Mouse (Mus musculus): ENCODE results near the gene Hoxa11. TPM values are rescaled to one million over a fixed set of nuclear protein-coding genes. Genes with fewer than 3 reads are reported as not detected.

Gene Hoxa11
- polyA plus RNA-seq, 1 experiment from 2014 or later, result not detected

- Histone ChIP-seq H3K4me3 (replicated peaks) (no peak overlapping the region), H3K36me3 (no peaks in the 10 kb centered on the region), H3K4me1 (peaks cover 20% of the 10 kb centered on the region), H3K27me3 (peaks cover 97% of the 10 kb centered on the region), H3K9ac (no peak overlapping the region), H3K9me3 (replicated peaks) (no peaks in the 10 kb centered on the region), H3K4me2 (replicated peaks) (no peak overlapping the region), H3K27ac (replicated peaks) (no peak overlapping the region)
- 6% methylated on average over 3 of the region's 3 CpGs for WGBS
- ATAC-seq (ENCODE audit: insufficient number of reproducible peaks, low FRiP score, low TSS enrichment, low read depth), result no peak
Measured at GRCm38 (mm10) chr6:52236806-52237205, 8.8 kb downstream of the Hoxa11 start.

DNA sequence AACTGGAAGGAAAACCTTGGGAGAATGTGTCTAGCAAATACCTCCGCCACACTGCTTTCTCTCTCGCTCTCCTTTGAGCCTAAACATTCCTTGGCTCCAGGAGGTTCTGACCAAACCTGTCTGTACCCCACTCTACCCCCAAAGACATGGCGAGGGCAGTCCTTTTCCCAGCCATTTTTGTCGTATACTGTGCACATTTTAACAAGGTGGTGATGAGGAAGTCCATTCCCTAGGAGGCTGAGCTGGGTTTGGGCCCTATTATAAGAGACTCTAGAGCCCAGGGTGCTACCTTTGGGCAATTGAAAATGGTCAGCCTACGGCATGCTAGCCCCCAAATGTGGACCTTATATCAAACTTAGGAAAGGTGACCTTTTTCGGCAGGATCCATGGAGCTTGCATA lies 9.7 kb downstream of the Hoxa11 start:
- Histone ChIP-seq H3K4me2 (replicated peaks) (no peak overlapping the region), H3K4me1 (peaks cover 20% of the 10 kb centered on the region), H3K27me3 (peaks cover 95% of the 10 kb centered on the region), H3K9ac (no peak overlapping the region), H3K27ac (replicated peaks) (no peak overlapping the region), H3K9me3 (replicated peaks) (no peaks in the 10 kb centered on the region), H3K36me3 (no peaks in the 10 kb centered on the region), H3K4me3 (replicated peaks) (no peak overlapping the region)
- no peak for ATAC-seq (ENCODE audit: insufficient number of reproducible peaks, low FRiP score, low TSS enrichment, low read depth)
- WGBS, result 18% methylated on average over 6 of the region's 6 CpGs

GRCm38 (mm10) chr6:52235267-52235666 lies 10.3 kb downstream of the Hoxa11 start:
- peaks cover 20% of the 10 kb centered on the region for H3K4me1 ChIP-seq
- 23% methylated on average over 9 of the region's 9 CpGs for WGBS
- no peak overlapping the region for H3K27ac ChIP-seq (replicated peaks)
- H3K9ac ChIP-seq, result no peak overlapping the region
- H3K36me3 ChIP-seq, result no peaks in the 10 kb centered on the region
- H3K9me3 ChIP-seq (replicated peaks), result no peaks in the 10 kb centered on the region
- no peak overlapping the region for H3K4me2 ChIP-seq (replicated peaks)
- ATAC-seq (ENCODE audit: insufficient number of reproducible peaks, low FRiP score, low TSS enrichment, low read depth), result no peak
- H3K27me3 ChIP-seq, result peaks cover 95% of the 10 kb centered on the region
- H3K4me3 ChIP-seq (replicated peaks), result no peak overlapping the region

DNA sequence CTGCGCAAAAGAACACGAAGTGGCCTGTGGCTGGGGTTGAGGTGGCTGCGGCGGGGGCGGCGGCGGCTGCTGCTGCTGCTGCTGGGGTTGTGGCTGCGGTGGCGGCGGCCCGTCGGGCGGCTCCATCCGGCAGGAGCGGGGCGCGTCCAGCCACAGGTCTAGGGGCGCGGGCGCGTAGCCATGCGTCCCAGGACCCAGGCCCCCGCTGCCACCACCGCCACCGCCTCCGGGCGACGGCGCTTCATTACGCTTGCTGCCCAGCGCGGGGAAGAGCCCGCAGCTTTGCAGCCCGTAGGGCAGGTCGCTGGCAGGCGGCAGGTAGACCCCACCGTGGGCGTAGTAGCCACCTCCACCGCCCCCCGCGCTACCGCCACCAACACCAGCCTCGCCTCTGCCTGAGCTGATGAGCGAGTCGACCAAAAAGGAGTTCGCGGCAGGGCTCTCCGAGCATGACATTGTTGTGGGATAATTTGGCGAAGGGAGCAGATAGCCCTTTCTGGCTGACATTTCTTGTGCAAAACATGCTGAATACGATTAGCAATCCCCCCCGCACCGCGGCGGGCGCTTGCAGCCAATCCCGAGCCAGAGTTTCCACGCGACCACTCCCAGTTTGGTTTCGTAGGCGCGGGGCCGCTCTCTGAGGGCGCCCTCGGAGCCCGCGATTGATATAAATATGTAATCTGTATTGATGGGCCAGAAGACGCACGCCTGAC lies 11.0 kb downstream of the Hoxa11 start:
- H3K9me3 ChIP-seq (replicated peaks), result no peaks in the 10 kb centered on the region
- no peak for ATAC-seq (ENCODE audit: insufficient number of reproducible peaks, low FRiP score, low TSS enrichment, low read depth)
- WGBS, result under 1% methylated on average over 65 of the region's 68 CpGs
- no peak overlapping the region for H3K4me2 ChIP-seq (replicated peaks)
- no peaks in the 10 kb centered on the region for H3K36me3 ChIP-seq
- peaks cover 16% of the 10 kb centered on the region for H3K4me1 ChIP-seq
- H3K27ac ChIP-seq (replicated peaks), result no peak overlapping the region
- H3K9ac ChIP-seq, result no peak overlapping the region
- H3K4me3 ChIP-seq (replicated peaks), result peak overlapping the region; percentile 13; the same call in 1 of the 2 replicates
- peaks cover 95% of the 10 kb centered on the region for H3K27me3 ChIP-seq

DNA sequence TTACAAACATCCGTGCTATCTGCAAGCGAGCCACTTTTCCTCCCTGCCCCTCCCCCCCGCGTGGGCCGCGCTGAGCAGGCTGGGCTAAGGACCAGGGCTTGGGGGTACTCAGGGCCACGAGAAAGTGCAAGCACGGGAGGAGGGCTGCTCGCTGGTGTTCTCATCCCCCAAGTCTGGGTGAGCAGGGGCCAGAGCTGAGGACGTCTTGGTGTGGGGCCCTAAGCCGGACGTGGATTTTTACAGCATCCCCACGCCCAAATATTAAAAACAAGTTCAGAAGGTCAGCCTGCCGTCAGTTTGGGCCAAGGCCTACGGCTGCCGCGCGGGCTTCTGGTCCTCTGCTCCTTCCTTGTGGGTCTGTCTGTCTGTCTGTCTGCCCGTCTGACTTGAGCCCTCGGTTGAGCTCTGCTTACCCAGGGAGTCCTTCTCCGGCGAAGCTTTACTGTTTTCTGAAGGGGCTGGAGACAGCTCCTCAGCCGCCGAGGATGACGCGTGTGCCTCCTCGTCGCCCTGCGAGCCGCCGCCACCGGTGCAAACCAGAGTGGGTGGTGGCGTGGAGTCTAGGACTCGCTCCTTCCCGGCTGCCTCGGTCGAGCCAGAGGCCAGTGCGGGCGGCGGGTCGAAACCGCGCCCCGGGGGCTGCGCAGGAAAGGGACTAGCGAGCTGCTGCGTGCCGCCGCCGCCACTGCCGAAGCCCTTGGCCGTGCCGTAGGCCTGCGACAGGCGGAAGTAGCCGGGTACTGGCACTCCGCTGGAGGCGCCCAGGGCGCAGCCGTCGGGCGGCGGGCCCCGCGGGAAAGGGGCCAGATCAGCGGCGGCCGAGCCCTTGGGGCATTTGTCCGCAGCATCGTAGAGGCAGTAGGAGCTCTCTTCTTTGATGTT lies 11.8 kb downstream of the Hoxa11 start:
- H3K9ac ChIP-seq, result no peak overlapping the region
- H3K9me3 ChIP-seq (replicated peaks), result no peaks in the 10 kb centered on the region
- H3K4me2 ChIP-seq (replicated peaks), result no peak overlapping the region
- H3K4me1 ChIP-seq, result peaks cover 19% of the 10 kb centered on the region
- H3K27ac ChIP-seq (replicated peaks), result no peak overlapping the region
- peak overlapping the region; percentile 13; the same call in 1 of the 2 replicates for H3K4me3 ChIP-seq (replicated peaks)
- H3K36me3 ChIP-seq, result no peaks in the 10 kb centered on the region
- H3K27me3 ChIP-seq, result peaks cover 97% of the 10 kb centered on the region
- under 1% methylated on average over 70 of the region's 70 CpGs for WGBS
- ATAC-seq (ENCODE audit: insufficient number of reproducible peaks, low FRiP score, low TSS enrichment, low read depth), result no peak

GRCm38 (mm10) chr6:52232984-52233545 lies 12.5 kb downstream of the Hoxa11 start:
- H3K27me3 ChIP-seq, result peaks cover 96% of the 10 kb centered on the region
- H3K4me1 ChIP-seq, result peaks cover 19% of the 10 kb centered on the region
- no peak overlapping the region for H3K9ac ChIP-seq
- H3K36me3 ChIP-seq, result no peaks in the 10 kb centered on the region
- no peaks in the 10 kb centered on the region for H3K9me3 ChIP-seq (replicated peaks)
- no peak for ATAC-seq (ENCODE audit: insufficient number of reproducible peaks, low FRiP score, low TSS enrichment, low read depth)
- H3K27ac ChIP-seq (replicated peaks), result no peak overlapping the region
- H3K4me3 ChIP-seq (replicated peaks), result no peak overlapping the region
- H3K4me2 ChIP-seq (replicated peaks), result no peak overlapping the region
- WGBS, result 1% methylated on average over 23 of the region's 23 CpGs

DNA sequence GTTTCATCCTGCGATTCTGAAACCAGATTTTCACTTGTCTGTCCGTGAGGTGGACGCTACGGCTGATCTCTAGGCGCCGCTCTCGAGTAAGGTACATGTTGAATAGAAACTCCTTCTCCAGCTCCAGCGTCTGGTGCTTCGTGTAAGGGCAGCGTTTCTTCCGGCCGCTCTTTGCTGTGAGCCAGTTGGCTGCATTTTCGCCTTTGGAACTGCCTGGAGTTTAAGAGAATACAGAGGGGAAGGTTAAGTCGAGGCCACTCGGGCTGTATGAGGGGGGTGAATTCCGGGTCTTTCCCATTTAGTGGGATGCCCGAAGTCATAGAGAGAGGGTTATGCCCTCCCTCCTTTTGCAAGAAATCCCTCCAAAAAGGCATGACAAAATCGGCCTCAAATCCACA lies 13.0 kb downstream of the Hoxa11 start:
- H3K9me3 ChIP-seq (replicated peaks), result no peaks in the 10 kb centered on the region
- H3K4me2 ChIP-seq (replicated peaks), result no peak overlapping the region
- peaks cover 19% of the 10 kb centered on the region for H3K4me1 ChIP-seq
- under 1% methylated on average over 18 of the region's 18 CpGs for WGBS
- no peak for ATAC-seq (ENCODE audit: insufficient number of reproducible peaks, low FRiP score, low TSS enrichment, low read depth)
- H3K27ac ChIP-seq (replicated peaks), result no peak overlapping the region
- H3K4me3 ChIP-seq (replicated peaks), result no peak overlapping the region
- peaks cover 95% of the 10 kb centered on the region for H3K27me3 ChIP-seq
- H3K36me3 ChIP-seq, result no peaks in the 10 kb centered on the region
- H3K9ac ChIP-seq, result no peak overlapping the region

GRCm38 (mm10) chr6:52231885-52232567 lies 13.6 kb downstream of the Hoxa11 start:
- no peak overlapping the region for H3K9ac ChIP-seq

GRCm38 (mm10) chr6:52230516-52231165 lies 15.0 kb downstream of the Hoxa11 start, which contains the start of gene Hoxa9:
Gene Hoxa9, minus strand, starts transcription at chr6:52231089.
- no peak within 1 kb of the TSS for H3K4me2 ChIP-seq (replicated peaks)
- under 1% methylated on average over 32 of the region's 36 CpGs for WGBS
- peaks cover 24% of the 10 kb centered on the region for H3K4me1 ChIP-seq
- ATAC-seq (ENCODE audit: insufficient number of reproducible peaks, low FRiP score, low TSS enrichment, low read depth), result no peak
- no peak within 1 kb of the TSS for H3K9ac ChIP-seq
- H3K27me3 ChIP-seq, result peaks cover 95% of the 10 kb centered on the region
- H3K27ac ChIP-seq (replicated peaks), result no peak within 1 kb of the TSS
- H3K4me3 ChIP-seq (replicated peaks), result no peak within 1 kb of the TSS; the same call in 1 of the 2 replicates
- H3K9me3 ChIP-seq (replicated peaks), result no peaks in the 10 kb centered on the region
- H3K36me3 ChIP-seq, result no peaks in the 10 kb centered on the region

More at GRCm38 (mm10) chr6:52231885-52232567, 13.6 kb downstream of the Hoxa11 start:
- Histone ChIP-seq H3K27ac (replicated peaks) (no peak overlapping the region), H3K36me3 (no peaks in the 10 kb centered on the region), H3K9me3 (replicated peaks) (no peaks in the 10 kb centered on the region), H3K27me3 (peaks cover 95% of the 10 kb centered on the region), H3K4me2 (replicated peaks) (no peak overlapping the region), H3K4me1 (peaks cover 19% of the 10 kb centered on the region), H3K4me3 (replicated peaks) (no peak overlapping the region)
- 1% methylated on average over 18 of the region's 18 CpGs for WGBS
- no peak for ATAC-seq (ENCODE audit: insufficient number of reproducible peaks, low FRiP score, low TSS enrichment, low read depth)

DNA sequence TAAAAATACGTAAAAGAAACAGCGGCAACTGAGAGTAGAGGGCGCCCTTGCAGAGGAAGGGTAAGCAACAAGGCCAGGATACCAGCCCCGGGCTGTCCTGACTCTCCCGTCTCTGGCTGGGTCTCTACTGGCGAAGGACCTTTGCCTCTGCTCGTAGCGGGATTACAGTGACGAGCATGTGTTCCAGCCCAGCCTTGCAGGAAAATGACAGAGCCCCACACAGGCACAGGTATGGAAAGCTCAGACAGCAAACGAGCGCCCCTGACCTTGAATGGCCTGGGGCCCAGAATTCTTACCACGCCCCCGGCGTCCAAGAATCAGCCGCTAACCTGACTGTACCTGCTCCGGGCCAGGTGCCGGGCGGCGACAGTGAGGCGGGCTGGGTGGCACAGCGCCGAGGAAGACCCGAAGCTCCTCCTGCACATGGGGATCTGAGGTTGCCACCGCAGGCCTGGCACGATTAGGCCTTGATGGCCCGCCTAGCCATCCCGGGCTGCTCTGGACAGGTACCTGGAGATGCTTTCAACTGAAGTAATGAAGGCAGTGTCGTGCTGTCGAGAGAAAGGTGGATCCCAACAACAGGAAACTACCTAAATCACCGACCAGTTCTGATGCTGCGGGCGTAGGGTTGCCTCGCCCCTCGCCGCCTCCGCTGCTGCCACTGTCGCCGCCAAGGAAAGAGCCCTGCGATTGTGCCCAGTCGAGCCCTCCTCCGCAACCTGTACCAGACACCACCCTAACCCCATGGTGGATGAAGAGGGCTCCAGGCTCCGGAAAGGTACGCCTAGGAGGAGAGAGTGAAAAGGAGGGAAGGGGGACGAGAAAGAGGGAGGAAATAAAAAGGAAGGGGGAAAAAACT lies 15.8 kb downstream of the Hoxa11 start:
- Histone ChIP-seq H3K9ac (no peak overlapping the region), H3K9me3 (replicated peaks) (no peaks in the 10 kb centered on the region), H3K27me3 (peaks cover 95% of the 10 kb centered on the region), H3K27ac (replicated peaks) (no peak overlapping the region), H3K36me3 (no peaks in the 10 kb centered on the region), H3K4me1 (peaks cover 28% of the 10 kb centered on the region), H3K4me3 (replicated peaks) (no peak overlapping the region), H3K4me2 (replicated peaks) (no peak overlapping the region)
- no peak for ATAC-seq (ENCODE audit: insufficient number of reproducible peaks, low FRiP score, low TSS enrichment, low read depth)
- WGBS, result 3% methylated on average over 44 of the region's 44 CpGs
